Mouse (Mus musculus): ENCODE measurements at regions not wholly inside any gene's neighbourhood (a gene's known extent, or its start where the extent isn't known, plus 50 kb on each side); places are given as distances from the start of the nearest gene placed in this dataset.

DNA sequence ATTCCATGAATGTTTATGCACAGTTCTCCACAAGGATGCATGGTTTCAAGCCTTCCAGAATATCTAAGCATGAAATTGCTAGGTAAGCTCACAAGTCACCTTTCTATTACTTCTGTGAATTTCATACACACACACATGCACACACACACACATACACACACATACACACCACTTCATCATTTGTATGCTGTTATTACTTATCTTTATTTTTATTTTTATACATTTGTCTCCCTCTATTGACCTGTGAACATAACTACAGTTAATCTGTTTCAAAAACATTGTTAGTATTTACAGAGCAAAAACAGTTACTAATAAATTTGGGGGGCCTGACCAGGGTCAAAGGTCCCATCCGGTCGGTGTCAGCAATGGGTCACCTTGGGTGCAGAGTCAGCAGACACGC, 212.6 kb upstream of the Depdc1a start:
- TF ChIP-seq RAD21 (IDR thresholded peaks at IDR 0.05; ENCODE audit: low read depth, low read length) = peak; percentile 20
- TF ChIP-seq KAT2A (IDR thresholded peaks at IDR 0.05; ENCODE audit: insufficient replicate concordance, low read length) = no peak
- TF ChIP-seq CTCF (conservative IDR thresholded peaks at IDR 0.05 in 1 of 2, IDR thresholded peaks at IDR 0.05 in 1 of 2; ENCODE audit: low read depth in 2 of 2, low read length in 2 of 2) = peak in 1 of 2 experiments; percentile 4; a peak in 1 of 4 replicates
- no peak overlapping the region for H3K9ac ChIP-seq (ENCODE audit: insufficient read depth, low read depth)
- no peaks in the 10 kb centered on the region for H3K27me3 ChIP-seq (replicated peaks)
- H3K79me2 ChIP-seq (replicated peaks; ENCODE audit: control insufficient read depth, extremely low read depth, insufficient read depth, poor library complexity, severe bottlenecking) = no peaks in the 10 kb centered on the region
- no peak overlapping the region for H3K27ac ChIP-seq (ENCODE audit: insufficient read depth, low read depth)
- in situ Hi-C loops (cut with MboI; ENCODE audit: low pct_ligation_motif_present, low pct_unique_long_range_greater_than_20kb, low sequenced_read_pairs) (no loop called here), dilution Hi-C loops (cut with MboI; ENCODE audit: extremely low pct_ligation_motif_present, extremely low pct_unique_long_range_greater_than_20kb, low sequenced_read_pairs) (no loop called here)
- no peak overlapping the region for H3K4me2 ChIP-seq (ENCODE audit: insufficient read depth, low read depth, poor library complexity, severe bottlenecking)
- no peak for DNase-seq (ENCODE audit: extremely low read depth)
- H3K4me1 ChIP-seq (ENCODE audit: control insufficient read depth in 1 of 2, insufficient read depth in 2 of 2) = no peaks in the 10 kb centered on the region
- H3K9me3 ChIP-seq (replicated peaks; ENCODE audit: low read length) = no peaks in the 10 kb centered on the region
- H3K4me3 ChIP-seq (replicated peaks in 1 of 3; ENCODE audit: low read depth in 2 of 3, low read length in 2 of 3, poor library complexity in 1 of 3) = no peak overlapping the region
- no peaks in the 10 kb centered on the region for H3K36me3 ChIP-seq (replicated peaks in 1 of 2; ENCODE audit: control insufficient read depth in 1 of 2, insufficient read depth in 1 of 2, low read length in 1 of 2)

DNA sequence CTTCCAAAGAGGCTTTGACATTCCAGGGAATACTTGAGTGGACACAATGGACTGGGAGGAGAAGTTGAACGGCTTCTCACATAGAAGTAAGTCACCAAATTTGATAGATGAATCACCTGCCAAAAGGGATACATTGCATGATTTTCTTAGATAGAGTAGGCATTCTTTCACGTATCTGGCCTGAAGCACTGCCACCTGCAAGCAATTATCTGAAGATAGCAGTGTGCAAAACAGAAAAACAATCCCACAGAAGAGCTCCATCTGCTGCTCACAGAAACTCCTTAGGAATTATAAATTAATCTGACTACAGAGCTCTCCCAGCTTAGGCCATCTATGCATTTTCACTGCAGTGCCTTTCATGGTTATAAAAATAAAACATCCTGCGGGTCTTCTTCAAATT, 177.8 kb upstream of the Depdc1a start:
- Histone ChIP-seq H3K9me3 (replicated peaks; ENCODE audit: low read length) (no peaks in the 10 kb centered on the region), H3K79me2 (replicated peaks; ENCODE audit: control insufficient read depth, extremely low read depth, insufficient read depth, poor library complexity, severe bottlenecking) (no peaks in the 10 kb centered on the region), H3K4me2 (ENCODE audit: insufficient read depth, low read depth, poor library complexity, severe bottlenecking) (no peak overlapping the region), H3K4me3 (replicated peaks in 1 of 3; ENCODE audit: low read depth in 2 of 3, low read length in 2 of 3, poor library complexity in 1 of 3) (no peak overlapping the region), H3K4me1 (ENCODE audit: control insufficient read depth in 1 of 2, insufficient read depth in 2 of 2) (no peaks in the 10 kb centered on the region), H3K27me3 (replicated peaks) (no peaks in the 10 kb centered on the region), H3K27ac (ENCODE audit: insufficient read depth, low read depth) (no peak overlapping the region), H3K36me3 (replicated peaks in 1 of 2; ENCODE audit: control insufficient read depth in 1 of 2, insufficient read depth in 1 of 2, low read length in 1 of 2) (no peaks in the 10 kb centered on the region), H3K9ac (ENCODE audit: insufficient read depth, low read depth) (no peak overlapping the region)
- DNase-seq (ENCODE audit: extremely low read depth) = no peak
- dilution Hi-C loops (cut with MboI; ENCODE audit: extremely low pct_ligation_motif_present, extremely low pct_unique_long_range_greater_than_20kb, low sequenced_read_pairs) (no loop called here), in situ Hi-C loops (cut with MboI; ENCODE audit: low pct_ligation_motif_present, low pct_unique_long_range_greater_than_20kb, low sequenced_read_pairs) (no loop called here)
- TF ChIP-seq ZMIZ1 (IDR thresholded peaks at IDR 0.05; ENCODE audit: low read depth, low read length) = no peak
- no peak for TF ChIP-seq TCF12 (IDR thresholded peaks at IDR 0.05; ENCODE audit: low read depth, low read length)
- TF ChIP-seq BHLHE40 (IDR thresholded peaks at IDR 0.05; ENCODE audit: low read depth, low read length) = no peak
- no peak for TF ChIP-seq TBP (conservative IDR thresholded peaks at IDR 0.05; ENCODE audit: low read depth, low read length)
- TF ChIP-seq ELF1 (IDR thresholded peaks at IDR 0.05; ENCODE audit: low read depth, low read length) = no peak
- no peak for TF ChIP-seq CHD2 (IDR thresholded peaks at IDR 0.05; ENCODE audit: low read length)
- TF ChIP-seq PAX5 (IDR thresholded peaks at IDR 0.05; ENCODE audit: low read length) = no peak
- no peak for TF ChIP-seq MAZ (IDR thresholded peaks at IDR 0.05; ENCODE audit: low read depth, low read length)
- TF ChIP-seq JUN (IDR thresholded peaks at IDR 0.05; ENCODE audit: insufficient read depth, low read depth, low read length) = no peak
- no peak for TF ChIP-seq SIN3A (IDR thresholded peaks at IDR 0.05; ENCODE audit: low read length)
- TF ChIP-seq KAT2A (IDR thresholded peaks at IDR 0.05; ENCODE audit: insufficient replicate concordance, low read length) = no peak
- TF ChIP-seq MEF2A (IDR thresholded peaks at IDR 0.05; ENCODE audit: borderline replicate concordance, low read depth, low read length) = no peak
- TF ChIP-seq USF1 (IDR thresholded peaks at IDR 0.05; ENCODE audit: low read depth, low read length) = no peak
- no peak for TF ChIP-seq SMC3 (IDR thresholded peaks at IDR 0.05; ENCODE audit: low read depth, low read length)

Data from CH12.LX (cell line).